Mouse (Mus musculus) brain, embryonic 14.5 days (tissue): ENCODE measurements around the gene Zdhhc12. TPM values are rescaled to one million over a fixed set of nuclear protein-coding genes. Genes with fewer than 3 reads are reported as not detected.
A peak's percentile ranks its signal among the peaks of the same experiment; 100 is the strongest.

ENCODE experiments used
- DNase-seq: peaks from one replicate; pipeline ENCODE4 v3.0.0-alpha.2; 2011; ENCODE audit warnings: low read depth
- CTCF ChIP-seq: fragments of 200-500 bp; IDR thresholded peaks from 2 replicates; pipeline ENCODE4 v1.5.1; 2012; ENCODE audit warnings: inconsistent platforms, mild to moderate bottlenecking, moderate library complexity, borderline replicate concordance; ENCODE audit not compliant: insufficient read depth, insufficient read length; ENCODE audit errors: extremely low read depth
- POLR2A ChIP-seq: fragments of 200-500 bp; IDR thresholded peaks from 2 replicates; pipeline ENCODE4 v1.6.1; 2012; ENCODE audit warnings: mild to moderate bottlenecking, inconsistent platforms, borderline replicate concordance; ENCODE audit not compliant: poor library complexity, insufficient read depth, insufficient read length, severe bottlenecking; ENCODE audit errors: extremely low read depth
- polyA plus RNA-seq: library from polyadenylated mRNA; depleted of rRNA; stranded (reverse); fragments of >200 nt; gene quantifications from 2 replicates; pipeline ENCODE4 v1.2.3, GENCODE M21; 2012

Gene Zdhhc12
- polyA plus RNA-seq, 1 experiment: 33.2 TPM

DNA sequence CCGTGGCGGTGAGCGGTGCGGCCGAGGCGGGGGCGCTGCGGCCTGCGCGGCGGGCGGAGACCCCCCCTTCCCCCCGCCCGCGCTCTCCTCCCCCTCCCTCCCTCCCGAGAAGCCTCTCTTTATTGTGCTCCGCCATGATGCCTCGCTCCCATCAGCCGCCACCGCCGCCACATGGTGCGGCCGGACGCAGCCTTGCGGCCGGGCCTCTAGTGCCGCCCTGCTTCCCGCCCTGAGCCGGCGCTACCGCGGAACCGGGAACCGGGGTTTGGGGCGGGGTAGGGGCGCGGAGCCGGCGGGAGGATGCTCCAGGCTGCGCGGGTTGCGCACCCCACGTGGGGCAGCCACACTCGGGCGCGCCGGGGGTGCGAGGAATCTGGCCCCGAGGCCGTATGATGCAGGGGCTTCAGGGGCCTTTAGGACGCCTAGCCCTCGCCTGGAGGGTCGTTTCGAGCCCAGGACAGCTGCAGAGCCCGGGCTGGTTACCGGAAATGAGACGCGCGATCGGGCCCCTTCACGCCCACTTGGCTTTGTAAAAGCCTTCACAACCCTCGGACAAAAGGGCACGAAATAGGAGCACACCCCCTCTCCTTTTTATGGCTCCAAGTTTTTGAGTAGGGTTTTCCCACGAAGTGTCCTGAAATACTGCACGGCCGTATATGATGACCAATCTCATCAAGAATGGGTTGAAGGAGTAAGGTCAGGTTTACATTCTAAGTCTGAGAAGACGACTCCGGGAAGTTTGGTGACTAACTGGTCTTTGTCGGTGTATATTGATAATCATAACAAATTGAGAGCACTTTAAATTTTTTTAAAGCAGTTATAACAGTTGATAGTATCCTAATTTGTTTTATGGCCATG is 26.2 kb downstream of the Zdhhc12 start:
- DNase-seq: peak; percentile 63
- no peak for TF ChIP-seq CTCF
- no peak; the same call in 1 of the 2 replicates for TF ChIP-seq POLR2A

DNA sequence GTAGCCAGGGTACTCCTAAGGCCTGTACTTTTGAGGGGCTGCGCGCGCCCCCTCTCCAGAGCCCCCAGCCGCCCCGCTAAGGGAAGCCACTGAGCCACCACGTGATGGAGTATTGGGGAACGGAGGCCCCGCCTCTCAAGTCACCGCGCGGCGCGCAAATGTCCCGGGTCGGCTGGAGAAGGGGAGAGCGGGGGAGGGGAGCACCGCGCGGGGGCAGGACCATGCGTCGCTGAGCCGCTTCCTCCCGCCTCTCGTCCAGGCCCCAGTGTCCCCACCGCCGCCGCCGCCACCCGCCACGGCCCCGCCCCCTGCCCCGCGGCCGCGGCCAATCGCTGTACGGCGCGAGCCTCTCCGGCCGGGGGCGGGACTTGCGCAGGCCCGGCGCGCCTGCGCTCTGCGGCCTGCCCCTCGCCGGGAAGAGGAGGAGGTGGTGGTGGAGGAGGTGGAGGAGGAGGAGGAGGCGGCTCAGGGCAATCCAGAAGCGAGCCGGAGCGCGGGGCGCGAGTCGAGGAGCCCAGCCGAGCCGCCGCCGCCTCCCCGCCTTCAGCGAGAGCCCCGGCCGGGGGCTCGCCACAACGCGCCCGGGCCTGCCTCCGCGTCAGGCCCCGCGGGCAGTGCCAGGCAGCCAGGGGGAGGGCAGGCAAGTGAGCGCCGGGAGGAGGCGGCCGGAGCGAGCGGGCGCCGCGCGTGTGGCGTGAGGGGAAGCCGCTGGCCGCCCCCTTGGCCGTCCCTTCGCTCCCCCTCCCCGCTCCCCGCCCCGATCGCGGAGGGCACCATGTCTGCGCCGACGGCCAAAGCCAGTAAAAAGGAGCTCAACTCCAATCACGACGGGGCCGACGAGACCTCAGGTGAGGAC is 27.2 kb downstream of the Zdhhc12 start:
- peak; percentile 99 for DNase-seq
- TF ChIP-seq CTCF: no peak
- TF ChIP-seq POLR2A: peak; percentile 88

- TF ChIP-seq POLR2A (no peak), CTCF (no peak)
- no peak for DNase-seq
Measured at GRCm38 (mm10) chr2:30064298-30064697, 29.1 kb downstream of the Zdhhc12 start.

DNA sequence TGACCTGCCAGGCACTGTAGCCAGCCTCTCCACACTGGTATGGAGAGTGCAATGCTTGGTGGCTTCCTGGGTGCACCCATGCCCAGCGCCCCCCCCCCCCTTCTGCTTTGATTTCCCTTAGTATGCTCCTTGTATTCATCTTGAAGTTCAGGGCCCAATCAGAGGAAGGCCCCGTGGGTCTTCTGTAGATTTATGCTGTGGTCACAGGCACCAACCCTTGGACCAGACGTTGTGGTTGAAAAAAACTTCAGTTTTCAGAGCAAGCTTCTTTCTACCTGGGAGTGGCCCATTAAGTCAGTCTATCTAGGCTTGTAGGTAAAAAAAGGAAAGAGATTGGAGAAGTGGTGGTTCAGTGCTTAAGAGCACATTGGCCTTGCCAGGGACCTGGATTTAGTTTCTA is 29.7 kb downstream of the Zdhhc12 start:
- no peak for TF ChIP-seq CTCF
- DNase-seq: no peak

DNA sequence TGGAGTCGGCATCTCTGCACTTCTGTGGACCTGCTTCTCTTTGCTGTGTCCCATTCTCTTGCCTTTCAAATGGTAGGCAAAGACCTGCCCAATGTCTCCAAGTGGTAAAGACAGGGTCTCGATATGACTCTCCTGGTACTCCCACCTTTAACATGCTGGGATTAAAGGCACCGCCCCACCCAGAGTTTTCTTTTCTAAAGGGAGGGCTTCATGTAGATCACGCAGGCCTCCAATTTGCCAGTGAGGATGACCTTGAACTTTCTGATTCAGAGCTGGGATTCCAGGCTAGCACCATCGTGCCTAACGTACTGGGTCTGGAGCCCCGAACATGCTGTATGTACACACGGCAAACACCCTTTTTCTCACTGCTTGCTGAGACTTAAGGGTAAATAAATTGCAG is 30.2 kb downstream of the Zdhhc12 start:
- DNase-seq: no peak
- no peak for TF ChIP-seq POLR2A
- no peak for TF ChIP-seq CTCF

- TF ChIP-seq CTCF (no peak), POLR2A (0 out of 2 replicates have a peak, but pooled peaks have one; percentile 3)
- peak; percentile 83 for DNase-seq
Measured at GRCm38 (mm10) chr2:30062249-30063093, 31.0 kb downstream of the Zdhhc12 start.

GRCm38 (mm10) chr2:30061215-30062166 is 32.0 kb downstream of the Zdhhc12 start:
- peak; percentile 89 for DNase-seq
- TF ChIP-seq POLR2A: no peak
- no peak for TF ChIP-seq CTCF

DNA sequence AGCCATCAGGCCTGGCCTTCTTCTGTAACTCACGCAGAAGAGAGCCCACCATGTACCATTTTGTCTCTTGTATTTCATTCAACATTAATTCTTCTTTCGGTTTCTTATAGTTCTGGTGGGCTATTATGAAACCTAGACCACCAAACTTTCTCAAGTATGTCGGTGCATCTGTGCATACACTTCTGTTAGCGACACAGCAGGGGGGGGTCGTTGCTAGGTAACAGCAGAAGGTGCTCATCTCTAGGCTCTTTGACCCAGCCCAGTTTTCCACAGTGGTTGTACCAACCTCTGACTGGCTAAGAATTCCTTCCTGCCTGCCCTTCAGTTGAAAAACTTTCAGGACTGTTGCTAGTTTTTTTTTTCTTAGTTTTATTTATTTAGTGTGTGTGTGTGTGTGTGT is 35.0 kb downstream of the Zdhhc12 start:
- TF ChIP-seq POLR2A: no peak
- TF ChIP-seq CTCF: no peak
- no peak for DNase-seq

- TF ChIP-seq CTCF (no peak), POLR2A (no peak)
- DNase-seq: peak; percentile 46
Measured at GRCm38 (mm10) chr2:30057223-30057904, 36.1 kb downstream of the Zdhhc12 start, which contains the start of gene Set. Set (plus strand) TSS chr2:30057378.
